In the genomic region with DNA sequence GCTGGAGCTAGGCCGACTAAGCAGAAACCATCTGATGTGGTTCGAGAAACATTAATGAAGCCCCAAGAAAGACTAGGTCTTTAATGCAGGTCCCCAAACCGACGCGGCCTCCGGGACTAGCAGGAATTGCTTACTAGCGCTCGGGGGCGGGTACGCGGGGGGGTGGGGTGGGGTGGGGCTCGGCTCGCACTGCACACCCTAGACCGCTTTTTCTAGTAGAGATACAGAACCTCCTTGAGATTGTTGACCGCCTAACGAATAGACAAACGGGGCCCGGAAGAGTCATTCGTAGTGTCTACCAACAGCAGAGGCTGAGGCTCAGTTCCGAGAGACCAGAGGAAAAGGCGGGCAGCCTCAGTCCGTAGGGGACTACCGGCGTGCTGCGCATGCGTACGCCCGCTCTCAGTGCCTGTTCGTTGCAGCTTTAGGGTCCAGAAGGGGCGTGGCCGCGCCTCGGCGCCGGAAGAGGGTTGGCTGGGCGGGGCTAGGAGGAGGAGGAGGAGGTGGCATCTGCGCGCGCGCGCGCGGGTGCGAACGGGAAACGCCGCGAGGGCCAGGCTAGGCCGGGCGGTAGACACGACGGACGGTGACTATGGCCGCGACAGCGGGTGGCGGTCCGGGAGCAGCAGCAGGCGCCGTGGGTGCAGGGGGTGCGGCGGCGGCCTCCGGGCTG, we compare ENCODE assay signal across 8 mouse cellular contexts. TPM values are rescaled to one million over a fixed set of nuclear protein-coding genes. Genes with fewer than 3 reads are reported as not detected.
DNase-seq lines count a peak whose midpoint lies in the region; ATAC-seq and TF ChIP-seq lines count a peak whose summit lies in the region.

No protein-coding gene starts in this region.

- H3K4me2 ChIP-seq in embryonic facial prominence, embryonic 15.5 days (replicated peaks): peak overlapping the region; percentile 56
- H3K4me2 ChIP-seq in limb, embryonic 14.5 days (replicated peaks; ENCODE audit: low read depth, low read length, severe bottlenecking): peak overlapping the region; percentile 59
- peak overlapping the region; percentile 67 for H3K4me2 ChIP-seq in midbrain, postnatal 0 days (ENCODE audit: low read depth, low read length, poor library complexity, severe bottlenecking)

- H3K4me3 ChIP-seq in bone marrow, adult 2 months (replicated peaks; ENCODE audit: control insufficient read depth, low read depth, low read length): peak overlapping the region; percentile 64
- peak overlapping the region; percentile 85 for H3K4me3 ChIP-seq in embryonic facial prominence, embryonic 15.5 days (replicated peaks)
- peak overlapping the region; percentile 98 for H3K4me3 ChIP-seq in limb, embryonic 14.5 days (replicated peaks; ENCODE audit: low read length)
- peak overlapping the region; percentile 86 for H3K4me3 ChIP-seq in midbrain, postnatal 0 days (ENCODE audit: low read depth, low read length)

- peak overlapping the region; percentile 74 for H3K27ac ChIP-seq in bone marrow, adult 2 months (ENCODE audit: control insufficient read depth, insufficient read depth, low read depth, low read length, poor library complexity)
- H3K27ac ChIP-seq in embryonic facial prominence, embryonic 15.5 days (replicated peaks): peak overlapping the region; percentile 96
- peak overlapping the region; percentile 85 for H3K27ac ChIP-seq in limb, embryonic 14.5 days (replicated peaks; ENCODE audit: low read depth, low read length)
- peak overlapping the region; percentile 90 for H3K27ac ChIP-seq in midbrain, postnatal 0 days (ENCODE audit: low read depth, low read length)

- no peak for TF ChIP-seq CTCF in bone marrow, adult 2 months (IDR thresholded peaks at IDR 0.05; ENCODE audit: control insufficient read depth, insufficient read depth, low read length)
- no peak for TF ChIP-seq CTCF in midbrain, postnatal 0 days (IDR thresholded peaks at IDR 0.05)

- DNase-seq in 416B (ENCODE audit: low read depth): peak; percentile 98
- peak; percentile 99 for DNase-seq in heart, adult 8-10 months (ENCODE audit: low spot score)
- peak; percentile 99 for DNase-seq in kidney, adult 9 months
- DNase-seq in limb, embryonic 14.5 days (ENCODE audit: low spot score): peak; percentile 99
- DNase-seq in midbrain, postnatal 0 days (ENCODE audit: low spot score): peak; percentile 99
- peak; percentile 99 to 100 for DNase-seq in spleen, postnatal 14 days (ENCODE audit: low spot score in 2 of 2)

- peak; percentile 96 for ATAC-seq in embryonic facial prominence, embryonic 15.5 days (ENCODE audit: insufficient number of reproducible peaks, low FRiP score, low TSS enrichment, low read depth)
- peak; percentile 96 for ATAC-seq in limb, embryonic 14.5 days (ENCODE audit: low FRiP score, low read depth)
- ATAC-seq in midbrain, postnatal 0 days (ENCODE audit: low FRiP score): peak; percentile 98

- WGBS in bone marrow, adult 2 months: under 1% methylated on average over 61 of the region's 64 CpGs
- WGBS in embryonic facial prominence, embryonic 15.5 days: under 1% methylated on average over 64 of the region's 64 CpGs
- WGBS in limb, embryonic 14.5 days: under 1% methylated on average over 45 of the region's 64 CpGs
- WGBS in midbrain, postnatal 0 days: under 1% methylated on average over 59 of the region's 64 CpGs

- H3K9me3 ChIP-seq in embryonic facial prominence, embryonic 15.5 days (replicated peaks): no peaks in the 10 kb centered on the region
- H3K9me3 ChIP-seq in limb, embryonic 14.5 days (ENCODE audit: control insufficient read depth, low read length): no peaks in the 10 kb centered on the region
- no peaks in the 10 kb centered on the region for H3K9me3 ChIP-seq in midbrain, postnatal 0 days (ENCODE audit: low read length)

- no peaks in the 10 kb centered on the region for H3K27me3 ChIP-seq in embryonic facial prominence, embryonic 15.5 days
- no peaks in the 10 kb centered on the region for H3K27me3 ChIP-seq in limb, embryonic 14.5 days (ENCODE audit: control insufficient read depth, insufficient read depth, low read length)
- no peaks in the 10 kb centered on the region for H3K27me3 ChIP-seq in midbrain, postnatal 0 days (ENCODE audit: insufficient read depth, low read length)

- peak; percentile 90 for TF ChIP-seq POLR2A in bone marrow, adult 2 months (IDR thresholded peaks at IDR 0.05; ENCODE audit: borderline replicate concordance, control insufficient read depth, low read depth, low read length)
- TF ChIP-seq POLR2A in limb, embryonic 14.5 days (IDR thresholded peaks at IDR 0.05; ENCODE audit: borderline replicate concordance, extremely low read depth, insufficient read depth, insufficient read length): peak; percentile 77; the same call in 1 of the 2 replicates

- no peaks in the 10 kb centered on the region for H3K4me1 ChIP-seq in bone marrow, adult 2 months (ENCODE audit: control insufficient read depth, insufficient read depth, low read length)
- peaks cover 22% of the 10 kb centered on the region for H3K4me1 ChIP-seq in embryonic facial prominence, embryonic 15.5 days
- peaks cover 12% of the 10 kb centered on the region for H3K4me1 ChIP-seq in limb, embryonic 14.5 days (ENCODE audit: control insufficient read depth, insufficient read depth, low read length)
- H3K4me1 ChIP-seq in midbrain, postnatal 0 days (ENCODE audit: insufficient read depth, low read length): peaks cover 8% of the 10 kb centered on the region; the same call in 1 of the 2 replicates

- H3K36me3 ChIP-seq in embryonic facial prominence, embryonic 15.5 days: peaks cover 16% of the 10 kb centered on the region
- H3K36me3 ChIP-seq in limb, embryonic 14.5 days (ENCODE audit: control insufficient read depth, insufficient read depth, low read length): peaks cover 22% of the 10 kb centered on the region
- 0 out of 2 replicates have a peak, but pooled peaks cover 1% of the 10 kb centered on the region for H3K36me3 ChIP-seq in midbrain, postnatal 0 days (ENCODE audit: insufficient read depth, low read length)

- peak overlapping the region; percentile 89 for H3K9ac ChIP-seq in embryonic facial prominence, embryonic 15.5 days
- peak overlapping the region; percentile 97 for H3K9ac ChIP-seq in limb, embryonic 14.5 days (ENCODE audit: low read depth, low read length, severe bottlenecking)
- peak overlapping the region; percentile 84 for H3K9ac ChIP-seq in midbrain, postnatal 0 days (replicated peaks; ENCODE audit: low read length, poor library complexity, severe bottlenecking)

RNA-seq across cellular contexts. Expression of a gene that starts 14.0 kb away (rescaled TPM):
- polyA plus RNA-seq in bone marrow, adult 2 months (2011; ENCODE audit: insufficient read depth, insufficient read length, low replicate concordance, missing spikeins): 65.7 and 70.2 TPM in 2 replicates
- polyA plus RNA-seq in embryonic facial prominence, embryonic 15.5 days (2015; fragmentation: Nextera tagmentation; extraction: Ambion mirVana): 127 and 137 TPM in 2 replicates
- total RNA-seq in heart, adult 8-10 months (2022): 10 to 100 TPM; 56.4 to 62.2 (median 58.2) TPM
- 121 and 132 TPM in 2 replicates for polyA plus RNA-seq in limb, embryonic 14.5 days (2012; rRNA removed)
- 120 and 135 TPM in 2 replicates for polyA plus RNA-seq in limb, embryonic 14.5 days (2014; fragmentation: Nextera tagmentation; extraction: Ambion mirVana)
- total RNA-seq in midbrain, postnatal 0 days (2014; rRNA removed): 136 and 145 TPM in 2 replicates
- 129 and 130 TPM in 2 replicates for polyA plus RNA-seq in midbrain, postnatal 0 days (2015; fragmentation: Nextera tagmentation; extraction: Ambion mirVana)

RNA-seq across cellular contexts. Expression of a gene that starts 14.2 kb away (rescaled TPM):
- polyA plus RNA-seq in bone marrow, adult 2 months (2011; ENCODE audit: insufficient read depth, insufficient read length, low replicate concordance, missing spikeins): 25.1 and 41.4 TPM in 2 replicates
- polyA plus RNA-seq in embryonic facial prominence, embryonic 15.5 days (2015; fragmentation: Nextera tagmentation; extraction: Ambion mirVana): 113 and 119 TPM in 2 replicates
- total RNA-seq in heart, adult 8-10 months (2022): 10 to 100 TPM; 24.9 to 28.4 (median 26.8) TPM
- polyA plus RNA-seq in limb, embryonic 14.5 days (2012; rRNA removed): 67.2 and 72.8 TPM in 2 replicates
- polyA plus RNA-seq in limb, embryonic 14.5 days (2014; fragmentation: Nextera tagmentation; extraction: Ambion mirVana): 132 and 144 TPM in 2 replicates
- total RNA-seq in midbrain, postnatal 0 days (2014; rRNA removed): 34.0 and 42.3 TPM in 2 replicates
- polyA plus RNA-seq in midbrain, postnatal 0 days (2015; fragmentation: Nextera tagmentation; extraction: Ambion mirVana): 49.9 and 57.9 TPM in 2 replicates

Comparison
In these comparisons a context has a peak if more than half of its experiments do, and no peak if none do; other contexts are left out.
1. Peak in every context shown above with its lines: DNase-seq, ATAC-seq, H3K4me3 ChIP-seq and H3K27ac ChIP-seq.